Mouse (Mus musculus) small intestine, adult 2 months (tissue): Measurements from ENCODE around the gene Nmnat2.

Experiments used
- CTCF ChIP-seq: fragments of 200-500 bp; IDR thresholded peaks from 2 replicates; pipeline ENCODE4 v1.5.1; 2012; ENCODE audit warnings: low read depth, mild to moderate bottlenecking, control low read depth, inconsistent platforms, low read length, moderate library complexity, mixed read lengths; ENCODE audit not compliant: insufficient replicate concordance, insufficient read length; ENCODE audit errors: extremely low read depth
- POLR2A ChIP-seq: fragments of 200-500 bp; IDR thresholded peaks from 2 replicates; pipeline ENCODE4 v1.6.1; 2012; ENCODE audit warnings: low read depth, mild to moderate bottlenecking, control low read depth, inconsistent platforms, low read length, moderate library complexity

DNA sequence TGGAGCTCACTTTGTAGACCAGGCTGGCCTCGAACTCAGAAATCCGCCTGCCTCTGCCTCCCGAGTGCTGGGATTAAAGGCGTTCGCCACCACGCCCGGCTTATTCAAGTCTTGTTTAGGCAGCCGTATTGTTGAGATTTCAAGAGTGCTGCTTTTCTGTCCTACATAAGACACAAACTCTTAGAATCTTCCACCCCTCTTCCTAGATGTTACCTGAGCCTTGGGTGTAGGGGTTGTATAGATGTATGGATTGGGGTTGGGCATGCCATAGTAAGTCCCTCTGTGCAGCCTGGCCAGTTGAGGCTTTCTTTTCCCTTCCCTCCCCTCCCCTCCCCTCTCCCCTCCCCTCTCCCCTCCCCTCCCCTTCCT is 148.4 kb downstream of the Nmnat2 start:
- no peak for TF ChIP-seq POLR2A
- no peak for TF ChIP-seq CTCF
